Mouse (Mus musculus) inflammation-experienced regulatory T-cells (primary cell): ENCODE results near the gene Calm4. TPM values are rescaled to one million over a fixed set of nuclear protein-coding genes. Genes with fewer than 3 reads are reported as not detected.

Experiments used
- polyA plus RNA-seq, 2 experiments: library from polyadenylated mRNA; unstranded; fragments of 100-300 nt; shearing (Covaris generic); gene quantifications; one replicate each; pipeline ENCODE4 v1.2.1; 2017

Calm4 gene
- polyA plus RNA-seq: under 1 TPM in 1 of 2 experiments, not detected in 1; 0.34 TPM

DNA sequence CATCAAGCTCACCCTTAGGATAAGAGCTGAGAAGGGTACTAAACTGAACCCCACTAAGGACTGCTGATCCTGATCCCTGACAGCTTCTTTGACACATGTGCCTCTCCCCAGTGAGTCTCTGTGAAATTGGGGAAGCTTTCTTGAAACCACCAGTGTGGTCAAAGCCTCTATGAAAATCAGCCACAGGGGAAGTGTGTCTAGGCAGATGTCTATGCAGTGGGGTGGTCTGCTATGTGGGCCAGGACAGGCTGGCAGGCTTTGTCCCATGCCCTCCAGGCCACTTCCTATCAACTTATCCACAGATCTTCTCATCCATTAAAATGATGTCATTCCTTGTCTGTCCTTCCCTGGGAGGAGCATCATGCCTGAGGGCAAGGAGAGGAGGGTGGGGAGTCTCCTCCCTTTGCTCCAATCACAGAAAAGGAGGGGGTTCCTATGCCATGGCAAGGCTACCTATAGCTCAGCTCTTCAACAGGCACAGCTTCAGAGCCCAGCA, at the start of gene Calm4:
Gene Calm4 (plus strand): TSS at position 446 of the 496 bp plus-strand sequence.

GRCm38 (mm10) chr13:3804186-3804585, 33.4 kb upstream of the Calm4 start, which contains the start of gene Calml3:
TSS of gene Calml3 (minus strand) at chr13:3804316.

GRCm38 (mm10) chr13:3853648-3854333, 16.2 kb downstream of the Calm4 start, which contains the start of gene Calm5:
TSS of gene Calm5 (plus strand) at chr13:3854173.

Other genes starting within 250 kb of the Calm4 start
- gene Fam208b, start 226.6 kb upstream of the Calm4 start, polyA plus RNA-seq: 10 to 100 TPM; 37.9 to 43.6 TPM
- 10 to 100 TPM; 37.8 to 62.2 TPM for gene Asb13, start 203.7 kb upstream of the Calm4 start, polyA plus RNA-seq
- under 1 TPM in 1 of 2 experiments, not detected in 1; 0.47 TPM for gene Calml3, start 33.4 kb upstream of the Calm4 start, polyA plus RNA-seq
- gene Calm5, start 16.4 kb downstream of the Calm4 start, polyA plus RNA-seq: 1 to 10 TPM in 1 of 2 experiments, not detected in 1; 2.1 TPM
- 10 to 100 TPM; 28.3 to 34.2 TPM for gene Net1, start 80.5 kb downstream of the Calm4 start, polyA plus RNA-seq
- under 1 TPM; 0.42 to 0.89 TPM for gene Tubal3, start 80.5 kb downstream of the Calm4 start, polyA plus RNA-seq
- gene Ucn3, start 107.6 kb downstream of the Calm4 start, polyA plus RNA-seq: not detected
- under 1 TPM; 0.19 to 0.72 TPM for gene Akr1c14, start 211.3 kb downstream of the Calm4 start, polyA plus RNA-seq